Mouse (Mus musculus) intestine, embryonic 15.5 days (tissue): ENCODE data around the gene Olfr544. TPM values are rescaled to one million over a fixed set of nuclear protein-coding genes. Genes with fewer than 3 reads are reported as not detected.
"Not testable (repeated sequence)": the region's sequence is repeated elsewhere in the genome, so short reads cannot be mapped to it uniquely, and the experiment has no call there.

Experiments used
- ATAC-seq: fragments of 200-750 bp; cut with Nextera tagmentation; 2 replicates; pipeline ENCODE4 v1.8.0; 2017; ENCODE audit warnings: moderate TSS enrichment, moderate library complexity
- H3K27ac ChIP-seq: fragments of 300-500 bp; sonication (generic); 2 replicates; pipeline ENCODE4 v1.5.1; 2015; ENCODE audit warnings: mild to moderate bottlenecking, inconsistent platforms
- H3K27me3 ChIP-seq: fragments of 300-500 bp; sonication (generic); replicated peaks from 2 replicates; pipeline ENCODE4 v1.6.1; 2015; ENCODE audit warnings: inconsistent platforms
- H3K36me3 ChIP-seq: fragments of 300-500 bp; sonication (generic); 2 replicates; pipeline ENCODE4 v1.6.1; 2015; ENCODE audit warnings: inconsistent platforms
- H3K4me1 ChIP-seq: fragments of 300-500 bp; sonication (generic); replicated peaks from 2 replicates; pipeline ENCODE4 v1.6.1; 2015; ENCODE audit warnings: inconsistent platforms
- H3K4me2 ChIP-seq: fragments of 300-500 bp; sonication (generic); replicated peaks from 2 replicates; pipeline ENCODE4 v1.6.1; 2015; ENCODE audit warnings: mild to moderate bottlenecking, inconsistent platforms
- H3K4me3 ChIP-seq: fragments of 300-500 bp; sonication (generic); replicated peaks from 2 replicates; pipeline ENCODE4 v1.5.1; 2015; ENCODE audit warnings: inconsistent platforms
- H3K9ac ChIP-seq: fragments of 300-500 bp; sonication (generic); 2 replicates; pipeline ENCODE4 v1.6.1; 2015; ENCODE audit warnings: inconsistent platforms
- H3K9me3 ChIP-seq: fragments of 300-500 bp; sonication (generic); 2 replicates; pipeline ENCODE4 v1.6.1; 2016; ENCODE audit warnings: inconsistent platforms
- whole genome bisulfite sequencing: fragments of 180-500 bp; shearing (Covaris S2); methylation state at CpG from one replicate; pipeline ENCODE4 v1.1.7; 2015; 5-methylcytosine and 5-hydroxymethylcytosine counted together
- polyA plus RNA-seq: library from polyadenylated mRNA; unstranded; fragments of >200 nt; fragmentation: Nextera tagmentation; extraction: Ambion mirVana; gene quantifications from 2 replicates; pipeline ENCODE4 v1.2.1, GENCODE M21; 2015

Gene Olfr544
- polyA plus RNA-seq, 1 experiment from 2014 or later: not detected

GRCm38 (mm10) chr7:102501986-102502385 is 13.9 kb upstream of the Olfr544 start:
- H3K4me1 ChIP-seq: no peaks in the 10 kb centered on the region
- no peak for ATAC-seq
- no peak overlapping the region for H3K4me2 ChIP-seq
- H3K36me3 ChIP-seq: no peaks in the 10 kb centered on the region
- 74% methylated on average over 5 of the region's 5 CpGs for WGBS
- no peak overlapping the region for H3K4me3 ChIP-seq
- H3K27me3 ChIP-seq: no peaks in the 10 kb centered on the region
- H3K27ac ChIP-seq: no peak overlapping the region
- no peak overlapping the region for H3K9ac ChIP-seq
- no peaks in the 10 kb centered on the region for H3K9me3 ChIP-seq

GRCm38 (mm10) chr7:102499473-102499872 is 11.4 kb upstream of the Olfr544 start, which contains the start of gene Olfr545:
Gene Olfr545 (minus strand): TSS chr7:102499573.
- Histone ChIP-seq H3K36me3 (no peaks in the 10 kb centered on the region), H3K27me3 (no peaks in the 10 kb centered on the region), H3K4me3 (no peak within 1 kb of the TSS), H3K4me2 (no peak within 1 kb of the TSS), H3K9ac (no peak within 1 kb of the TSS), H3K9me3 (no peaks in the 10 kb centered on the region), H3K4me1 (no peaks in the 10 kb centered on the region), H3K27ac (no peak within 1 kb of the TSS)
- WGBS: 66% methylated on average over 3 of the region's 3 CpGs
- no peak for ATAC-seq

- not testable (repeated sequence) for H3K36me3 ChIP-seq, H3K4me2 ChIP-seq, H3K4me1 ChIP-seq, H3K9me3 ChIP-seq, H3K9ac ChIP-seq, H3K4me3 ChIP-seq, H3K27ac ChIP-seq, ATAC-seq, H3K27me3 ChIP-seq
- 46% methylated on average over 7 of the region's 7 CpGs for WGBS
Observed at GRCm38 (mm10) chr7:102494416-102494815, 6.3 kb upstream of the Olfr544 start.

- H3K36me3 ChIP-seq: no peaks in the 10 kb centered on the region
- 61% methylated on average over 1 of the region's 1 CpGs for WGBS
- H3K4me1 ChIP-seq: no peaks in the 10 kb centered on the region
- H3K27me3 ChIP-seq: no peaks in the 10 kb centered on the region
- H3K27ac ChIP-seq: no peak overlapping the region
- no peaks in the 10 kb centered on the region for H3K9me3 ChIP-seq
- no peak overlapping the region for H3K4me2 ChIP-seq
- no peak overlapping the region for H3K4me3 ChIP-seq
- H3K9ac ChIP-seq: no peak overlapping the region
- ATAC-seq: no peak
Observed at GRCm38 (mm10) chr7:102486105-102486504, 2.0 kb downstream of the Olfr544 start.

- not testable (repeated sequence) for H3K4me2 ChIP-seq, ATAC-seq, H3K27ac ChIP-seq, H3K9ac ChIP-seq, H3K4me3 ChIP-seq, H3K9me3 ChIP-seq, H3K27me3 ChIP-seq, H3K4me1 ChIP-seq, H3K36me3 ChIP-seq
- 63% methylated on average over 8 of the region's 8 CpGs for WGBS
Observed at GRCm38 (mm10) chr7:102484766-102485165, 3.3 kb downstream of the Olfr544 start.

GRCm38 (mm10) chr7:102483665-102484064 is 4.4 kb downstream of the Olfr544 start:
- no peak for ATAC-seq
- Histone ChIP-seq H3K4me3 (no peak overlapping the region), H3K9ac (no peak overlapping the region), H3K36me3 (no peaks in the 10 kb centered on the region), H3K4me2 (no peak overlapping the region), H3K4me1 (no peaks in the 10 kb centered on the region), H3K9me3 (no peaks in the 10 kb centered on the region), H3K27me3 (no peaks in the 10 kb centered on the region), H3K27ac (no peak overlapping the region)
- 79% methylated on average over 2 of the region's 2 CpGs for WGBS

- Histone ChIP-seq H3K9ac (no peak within 1 kb of the TSS), H3K27me3 (no peaks in the 10 kb centered on the region), H3K4me3 (no peak within 1 kb of the TSS), H3K9me3 (no peaks in the 10 kb centered on the region), H3K4me1 (no peaks in the 10 kb centered on the region), H3K4me2 (no peak within 1 kb of the TSS), H3K36me3 (no peaks in the 10 kb centered on the region), H3K27ac (no peak within 1 kb of the TSS)
- WGBS: 90% methylated on average over 4 of the region's 4 CpGs
- no peak for ATAC-seq
Observed at GRCm38 (mm10) chr7:102481579-102481978, 6.5 kb downstream of the Olfr544 start, which contains the start of gene Olfr543. Gene Olfr543 (minus strand): TSS chr7:102481679.

GRCm38 (mm10) chr7:102480821-102481220 is 7.3 kb downstream of the Olfr544 start:
- no peak for ATAC-seq
- Histone ChIP-seq H3K4me1 (no peaks in the 10 kb centered on the region), H3K9ac (no peak overlapping the region), H3K4me2 (no peak overlapping the region), H3K36me3 (no peaks in the 10 kb centered on the region), H3K27me3 (no peaks in the 10 kb centered on the region), H3K4me3 (no peak overlapping the region), H3K27ac (no peak overlapping the region), H3K9me3 (no peaks in the 10 kb centered on the region)
- 68% methylated on average over 4 of the region's 4 CpGs for WGBS

GRCm38 (mm10) chr7:102479368-102480078 is 8.6 kb downstream of the Olfr544 start:
- H3K9ac ChIP-seq: no peak overlapping the region
- H3K27me3 ChIP-seq: no peaks in the 10 kb centered on the region
- peak; percentile 47; the same call in 1 of the 2 replicates for ATAC-seq
- no peak overlapping the region for H3K4me3 ChIP-seq
- WGBS: 58% methylated on average over 5 of the region's 5 CpGs
- H3K27ac ChIP-seq: no peak overlapping the region
- no peaks in the 10 kb centered on the region for H3K36me3 ChIP-seq
- no peaks in the 10 kb centered on the region for H3K9me3 ChIP-seq
- no peaks in the 10 kb centered on the region for H3K4me1 ChIP-seq
- H3K4me2 ChIP-seq: no peak overlapping the region

- no peaks in the 10 kb centered on the region for H3K36me3 ChIP-seq
- 71% methylated on average over 3 of the region's 3 CpGs for WGBS
- no peak overlapping the region for H3K4me2 ChIP-seq
- no peak overlapping the region for H3K9ac ChIP-seq
- no peak overlapping the region for H3K27ac ChIP-seq
- no peak overlapping the region for H3K4me3 ChIP-seq
- 0 out of 2 replicates have a peak, but pooled peaks have one; percentile 10 for ATAC-seq
- no peaks in the 10 kb centered on the region for H3K27me3 ChIP-seq
- no peaks in the 10 kb centered on the region for H3K4me1 ChIP-seq
- no peaks in the 10 kb centered on the region for H3K9me3 ChIP-seq
Observed at GRCm38 (mm10) chr7:102478926-102479325, 9.2 kb downstream of the Olfr544 start.

GRCm38 (mm10) chr7:102478425-102478824 is 9.7 kb downstream of the Olfr544 start:
- Histone ChIP-seq H3K4me1 (no peaks in the 10 kb centered on the region), H3K27me3 (no peaks in the 10 kb centered on the region), H3K9ac (no peak overlapping the region), H3K4me3 (no peak overlapping the region), H3K9me3 (no peaks in the 10 kb centered on the region), H3K4me2 (no peak overlapping the region), H3K27ac (no peak overlapping the region), H3K36me3 (no peaks in the 10 kb centered on the region)
- no peak for ATAC-seq
- 81% methylated on average over 4 of the region's 4 CpGs for WGBS

GRCm38 (mm10) chr7:102477377-102477776 is 10.7 kb downstream of the Olfr544 start:
- 84% methylated on average over 11 of the region's 11 CpGs for WGBS

GRCm38 (mm10) chr7:102476601-102477000 is 11.5 kb downstream of the Olfr544 start:
- WGBS: 98% methylated on average over 5 of the region's 5 CpGs
- H3K27ac ChIP-seq: no peak overlapping the region
- no peak overlapping the region for H3K9ac ChIP-seq
- no peaks in the 10 kb centered on the region for H3K27me3 ChIP-seq
- no peaks in the 10 kb centered on the region for H3K9me3 ChIP-seq
- no peaks in the 10 kb centered on the region for H3K4me1 ChIP-seq
- no peak overlapping the region for H3K4me2 ChIP-seq
- no peak for ATAC-seq
- no peak overlapping the region for H3K4me3 ChIP-seq
- no peaks in the 10 kb centered on the region for H3K36me3 ChIP-seq

More at GRCm38 (mm10) chr7:102477377-102477776, 10.7 kb downstream of the Olfr544 start:
- no peak overlapping the region for H3K4me3 ChIP-seq
- H3K27ac ChIP-seq: no peak overlapping the region
- H3K36me3 ChIP-seq: no peaks in the 10 kb centered on the region
- no peaks in the 10 kb centered on the region for H3K27me3 ChIP-seq
- no peak overlapping the region for H3K4me2 ChIP-seq
- ATAC-seq: no peak
- H3K4me1 ChIP-seq: no peaks in the 10 kb centered on the region
- no peaks in the 10 kb centered on the region for H3K9me3 ChIP-seq
- H3K9ac ChIP-seq: no peak overlapping the region
